Mouse (Mus musculus) MN1 (cell line): ENCODE results near the gene Prokr1.

Experiments
- DNase-seq: peaks from one replicate; pipeline ENCODE4 v3.0.0-alpha.2; 2016; ENCODE audit warnings: low spot score

Prokr1 gene

GRCm38 (mm10) chr6:87567686-87568593 lies 22.6 kb downstream of the Prokr1 start:
- no peak for DNase-seq

DNA sequence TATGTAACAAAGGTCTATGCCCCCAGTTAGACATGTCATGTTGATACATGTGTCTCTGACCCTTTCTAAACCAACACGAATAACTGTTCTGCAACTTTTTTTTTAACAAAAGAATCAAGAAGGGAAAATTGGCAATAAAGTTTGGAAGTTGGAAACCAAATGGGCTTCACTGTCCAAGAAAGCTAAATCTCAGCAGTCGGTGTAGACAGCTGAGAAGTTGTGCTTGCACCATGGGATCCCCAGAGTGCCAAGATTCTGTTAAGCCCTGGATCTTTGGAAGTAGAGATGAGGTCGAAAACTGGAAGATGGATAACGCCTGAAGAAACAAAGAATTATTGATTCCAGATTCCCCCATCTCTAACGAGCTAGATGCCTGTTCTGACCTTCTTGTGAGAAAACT lies 25.4 kb downstream of the Prokr1 start:
- no peak for DNase-seq

DNA sequence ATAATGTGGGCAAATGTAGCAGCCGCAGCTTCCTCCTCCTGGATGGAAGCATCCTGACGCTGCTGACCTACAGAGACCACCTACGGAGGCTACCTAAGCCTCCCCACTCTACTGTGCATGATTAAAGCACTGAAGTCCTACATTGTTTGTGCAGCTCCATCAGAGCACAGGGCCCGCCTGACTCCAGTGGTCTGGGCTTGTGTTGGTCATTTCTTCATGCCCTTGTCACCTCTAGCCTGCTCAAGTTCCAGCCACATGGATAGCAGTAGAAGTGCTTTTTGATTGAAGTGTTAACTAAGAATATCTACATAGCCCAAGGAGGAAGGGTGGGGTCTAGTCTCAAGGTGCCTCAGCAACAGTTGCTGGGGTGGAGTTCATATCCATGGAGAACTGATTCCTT lies 26.2 kb downstream of the Prokr1 start:
- no peak for DNase-seq

- DNase-seq, result no peak
Observed at GRCm38 (mm10) chr6:87553724-87554123, 36.8 kb downstream of the Prokr1 start.

DNA sequence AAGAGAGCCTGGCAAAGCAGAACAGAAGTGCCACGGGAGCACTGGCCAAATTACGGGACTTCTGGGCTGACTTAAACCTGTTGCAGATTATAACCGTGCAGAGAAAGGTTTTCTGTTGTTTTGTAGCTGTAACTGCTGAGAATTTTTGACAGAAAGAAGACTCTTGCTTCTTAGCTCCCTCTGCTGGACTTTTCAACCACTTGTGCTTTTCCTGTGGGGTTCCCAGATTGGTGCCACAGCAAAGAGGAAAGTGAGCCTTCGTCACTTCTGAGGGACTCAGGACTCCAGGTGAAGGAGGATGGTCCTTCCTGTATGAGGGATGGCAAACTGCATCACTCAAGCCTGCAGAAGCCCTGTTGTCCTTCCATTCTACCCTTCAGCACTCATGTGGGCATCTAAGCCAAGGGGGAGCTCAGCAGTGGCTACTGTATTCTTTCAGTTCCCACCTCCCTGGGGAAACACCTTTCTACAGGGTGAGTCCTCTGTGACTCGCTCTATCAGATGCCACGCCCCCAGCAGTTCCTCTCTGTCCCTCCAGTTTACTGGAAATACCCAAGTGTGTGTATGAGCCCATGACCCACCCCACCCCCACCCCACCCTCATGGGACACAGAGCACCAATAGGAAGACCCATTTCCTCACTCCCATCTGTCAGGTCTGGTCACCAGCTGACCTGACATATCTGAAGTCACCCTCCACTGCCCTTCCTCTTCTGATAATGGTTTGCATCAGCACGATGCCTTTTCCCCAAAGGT lies 38.3 kb downstream of the Prokr1 start:
- peak; percentile 16 for DNase-seq

DNA sequence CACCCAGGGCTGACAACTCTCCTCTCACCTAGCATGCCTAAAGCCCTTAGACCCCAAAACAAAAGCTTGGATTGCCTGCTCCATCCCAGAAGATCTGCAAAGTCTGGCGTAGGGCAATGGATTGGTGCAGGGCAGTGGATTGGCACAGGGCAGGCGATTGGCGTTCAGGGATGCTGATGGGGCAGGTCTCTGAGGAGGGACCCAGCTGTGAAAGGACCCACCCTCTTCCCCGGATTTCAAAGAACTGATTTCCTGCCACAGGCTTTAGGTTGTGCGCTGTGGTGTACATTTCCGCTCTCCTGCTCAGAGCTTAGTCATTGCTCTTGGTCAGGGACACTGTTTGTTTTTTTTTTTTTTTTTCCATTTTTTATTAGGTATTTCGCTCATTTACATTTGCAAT lies 42.7 kb downstream of the Prokr1 start:
- DNase-seq, result no peak

DNA sequence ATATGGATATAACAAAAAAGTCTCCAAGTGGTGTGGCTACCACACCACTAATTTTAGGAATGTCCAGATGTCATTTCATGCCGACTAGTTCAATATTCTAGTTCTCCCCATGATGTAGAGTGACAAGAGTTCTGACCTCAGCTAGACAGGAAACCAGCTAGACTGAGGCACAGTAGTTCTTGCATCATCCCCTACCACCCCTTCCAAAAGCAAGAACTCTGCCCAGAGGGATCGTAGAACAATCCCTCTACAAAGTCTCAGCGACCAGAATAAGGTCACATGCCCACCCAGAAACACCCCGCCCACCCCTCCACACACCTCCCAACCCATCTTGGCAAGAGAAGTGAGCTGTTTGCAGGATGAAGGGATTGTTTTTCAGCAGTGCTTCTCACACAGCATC lies 43.1 kb downstream of the Prokr1 start:
- no peak for DNase-seq

DNA sequence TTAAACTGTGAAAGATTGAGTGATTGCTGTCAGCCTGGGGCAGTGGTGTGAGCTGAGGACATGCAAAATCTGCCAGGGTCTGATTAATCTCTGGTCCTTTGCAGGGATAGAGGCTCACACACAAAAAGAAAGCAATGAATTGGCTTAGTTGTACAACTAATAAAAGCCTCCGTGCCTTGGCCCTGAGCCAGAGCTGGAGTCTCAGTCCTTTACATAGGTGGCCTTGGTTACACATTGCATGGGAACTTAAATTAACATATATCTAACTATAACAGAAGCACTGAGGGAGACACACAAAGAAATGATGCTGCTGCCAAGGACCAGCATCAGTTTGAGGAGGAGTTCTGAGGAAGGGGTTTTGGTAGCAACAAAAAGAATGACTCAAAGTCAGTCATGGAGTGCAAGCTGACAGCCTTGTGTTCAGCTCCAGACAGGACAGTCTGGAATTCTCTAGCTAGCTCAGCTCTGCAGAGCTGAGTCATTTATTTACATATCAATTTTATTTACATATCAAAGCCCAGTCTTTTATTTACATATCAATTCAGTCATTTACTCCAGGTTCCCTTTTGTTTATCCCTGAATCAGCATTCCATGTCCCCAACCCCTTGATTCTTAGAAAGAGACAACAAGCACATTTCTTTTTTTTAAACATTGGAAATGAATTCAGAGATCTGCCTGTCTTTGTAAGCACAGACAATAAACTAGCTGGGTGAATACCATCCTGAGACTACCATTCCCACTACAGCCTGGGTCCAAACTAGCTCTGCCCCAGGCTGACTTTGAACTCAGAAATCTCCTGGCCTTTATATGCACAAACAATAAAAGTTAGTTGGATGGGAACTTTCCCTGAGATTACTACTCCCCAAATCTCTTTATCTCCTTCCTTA lies 45.0 kb downstream of the Prokr1 start:
- DNase-seq, result peak; percentile 11

DNA sequence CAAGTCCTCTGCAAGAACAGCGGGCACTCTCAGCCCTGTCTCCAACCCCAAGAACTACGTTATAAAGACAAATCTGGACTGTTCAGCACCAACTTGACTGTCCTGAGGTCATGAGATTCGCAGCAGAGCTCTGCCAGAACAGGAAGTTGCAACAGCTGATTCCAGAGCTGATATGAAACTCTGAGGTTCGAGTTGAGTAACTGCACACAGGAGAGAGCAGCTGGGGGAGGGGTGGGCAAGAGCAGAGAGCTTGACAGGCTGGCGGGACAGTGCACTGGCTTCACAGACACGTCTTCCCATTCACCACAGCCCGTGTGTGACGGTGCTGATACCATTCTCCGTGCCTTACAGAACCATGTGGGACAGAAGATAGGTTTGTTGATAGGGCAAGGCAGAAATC lies 48.5 kb downstream of the Prokr1 start:
- peak; percentile 61 for DNase-seq

GRCm38 (mm10) chr6:87541171-87541571 lies 49.4 kb downstream of the Prokr1 start:
- no peak for DNase-seq

- no peak for DNase-seq
Observed at GRCm38 (mm10) chr6:87538376-87539270, 51.9 kb downstream of the Prokr1 start.

- DNase-seq, result no peak
Observed at GRCm38 (mm10) chr6:87537678-87538077, 52.9 kb downstream of the Prokr1 start.

- no peak for DNase-seq
Observed at GRCm38 (mm10) chr6:87536270-87536669, 54.3 kb downstream of the Prokr1 start.

DNA sequence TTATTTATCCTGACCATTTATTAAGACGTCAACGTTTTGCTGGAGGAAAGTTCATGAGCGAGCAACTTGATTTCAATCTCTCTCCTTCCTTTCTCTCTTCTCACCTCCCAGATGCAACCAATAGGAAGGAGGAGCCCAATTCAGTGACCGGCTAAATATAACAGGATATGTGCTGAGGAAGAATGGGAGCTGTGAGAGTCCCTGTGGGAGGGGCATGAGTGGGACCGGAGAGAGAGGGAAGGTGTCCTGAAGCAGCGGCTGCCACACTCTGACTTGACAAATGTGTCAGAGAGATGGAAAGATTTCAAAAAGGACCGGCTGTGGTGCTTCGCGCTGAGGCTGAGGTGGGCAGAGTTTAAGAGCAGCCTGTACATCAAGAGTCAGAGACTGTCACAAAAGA lies 54.9 kb downstream of the Prokr1 start:
- DNase-seq, result no peak

DNA sequence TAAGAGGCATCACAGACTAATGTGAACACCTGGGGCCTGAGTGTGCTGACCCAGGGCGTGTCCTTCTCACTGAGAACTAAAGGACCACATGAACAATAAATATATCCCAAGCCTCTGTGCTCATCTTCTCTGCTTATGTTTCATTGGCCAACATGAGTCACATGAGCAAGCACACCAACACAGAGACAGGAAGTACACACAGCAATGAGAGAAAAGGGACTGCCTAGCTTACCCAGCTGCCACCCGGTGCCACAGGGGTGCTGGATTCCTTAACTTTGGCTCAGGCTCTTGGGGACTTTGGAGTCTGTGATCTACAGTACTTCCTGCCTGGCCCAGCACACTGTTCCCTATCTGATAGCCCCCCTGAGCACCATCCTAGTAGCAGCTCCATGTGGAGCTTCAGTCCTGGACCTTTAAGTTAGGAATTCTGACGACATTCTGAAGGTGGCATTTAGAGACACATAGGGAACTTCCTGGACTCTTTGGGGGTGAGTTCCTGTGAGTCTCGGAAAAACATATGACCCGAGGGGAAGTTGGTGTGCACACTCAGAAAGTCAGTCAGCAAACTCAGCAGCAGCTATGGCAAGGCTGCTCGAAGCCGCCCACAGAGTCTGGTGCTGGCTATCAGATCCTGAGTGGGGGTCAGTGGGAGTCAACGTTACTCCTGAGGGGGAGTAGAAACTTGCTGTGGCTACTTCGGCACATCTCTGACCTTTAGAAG lies 55.5 kb downstream of the Prokr1 start:
- DNase-seq, result no peak

DNA sequence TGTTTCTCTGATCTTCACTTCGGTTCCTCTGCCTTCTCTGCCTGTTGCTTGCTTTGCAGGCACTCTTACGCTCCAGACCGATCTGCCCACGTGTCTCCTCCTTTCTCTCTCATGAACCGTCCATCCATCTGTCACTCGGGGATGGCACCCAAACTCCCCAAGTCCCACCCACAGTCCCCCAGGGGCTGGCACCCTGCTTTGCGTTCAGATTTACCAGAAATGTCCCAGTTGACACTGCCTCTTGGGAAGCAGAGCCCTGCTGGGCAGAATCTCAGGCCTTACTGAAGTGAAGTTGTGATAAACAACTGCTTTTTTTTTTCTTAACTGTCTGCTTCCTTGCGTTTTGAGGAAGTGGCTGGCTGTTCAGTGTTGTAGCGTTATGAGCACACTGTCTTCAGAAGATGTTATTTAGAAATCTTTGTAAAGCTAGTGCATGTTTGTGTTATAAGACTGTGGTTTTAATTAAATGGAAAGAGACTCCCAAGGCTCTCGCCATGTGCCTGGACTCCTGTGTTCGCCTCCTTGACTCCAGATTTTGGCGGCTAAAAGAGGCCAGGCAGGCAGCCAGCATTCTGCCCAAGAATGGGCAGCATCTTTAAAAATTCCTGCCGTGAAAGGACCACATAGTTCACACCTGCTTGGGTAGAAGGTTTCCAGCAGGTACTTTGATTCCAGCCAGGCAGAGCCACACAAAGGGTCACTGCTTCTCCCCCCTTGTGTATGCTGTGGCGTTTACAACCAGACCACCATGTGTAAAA lies 57.4 kb downstream of the Prokr1 start, which contains the start of gene Arhgap25:
TSS of gene Arhgap25 (minus strand) at position 307 of the 758 bp plus-strand sequence.
- DNase-seq, result no peak

GRCm38 (mm10) chr6:87531456-87532015 lies 59.0 kb downstream of the Prokr1 start:
- no peak for DNase-seq

DNA sequence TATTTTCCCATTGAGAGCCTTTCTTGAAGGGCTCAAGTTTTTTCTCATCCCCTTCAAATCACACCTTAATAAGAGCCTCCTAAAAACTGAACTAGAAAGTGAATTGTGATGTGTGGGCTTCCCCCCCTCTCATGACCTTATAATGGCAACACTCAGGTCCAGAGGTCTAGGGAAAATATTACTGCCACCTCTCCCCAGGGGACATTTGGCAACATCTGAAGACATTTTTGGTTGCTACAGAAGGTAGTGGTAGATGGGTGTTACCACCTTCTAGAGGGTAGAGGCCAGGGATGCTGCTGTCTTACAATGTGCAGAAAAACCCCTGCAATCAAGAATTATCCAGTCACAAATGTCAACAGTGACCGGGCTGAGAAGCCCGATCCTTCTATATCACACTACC lies 60.2 kb downstream of the Prokr1 start:
- no peak for DNase-seq
